Mouse (Mus musculus) induced T-regulatory cell, adult 2 months (primary cell): ENCODE results near the gene Gprc5b.

ENCODE experiments used
- DNase-seq: peaks from one replicate; pipeline ENCODE4 v3.0.0-alpha.2; 2012; ENCODE audit warnings: low read depth

The Gprc5b gene

GRCm38 (mm10) chr7:118948677-118949282, 46.2 kb downstream of the Gprc5b start:
- no peak for DNase-seq

DNA sequence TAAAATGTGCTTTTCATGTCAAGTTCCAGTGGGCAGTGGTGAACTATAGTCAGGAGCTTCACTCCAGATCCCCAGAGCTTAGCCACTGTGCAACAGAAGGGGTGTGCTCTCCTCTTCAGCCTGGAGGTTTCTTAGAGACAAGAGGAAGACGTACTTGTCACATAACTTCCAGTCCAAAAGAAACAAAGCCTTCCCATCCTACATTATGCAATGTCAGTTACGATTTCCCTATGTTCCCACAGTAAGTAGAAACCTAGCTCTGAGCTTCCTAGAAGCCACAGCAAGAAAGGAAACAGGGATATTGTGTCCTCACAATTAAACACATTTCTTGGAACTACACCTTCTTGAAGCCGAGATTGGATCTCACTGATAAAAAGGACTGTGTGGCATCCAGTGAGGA, 47.8 kb downstream of the Gprc5b start:
- no peak for DNase-seq

DNA sequence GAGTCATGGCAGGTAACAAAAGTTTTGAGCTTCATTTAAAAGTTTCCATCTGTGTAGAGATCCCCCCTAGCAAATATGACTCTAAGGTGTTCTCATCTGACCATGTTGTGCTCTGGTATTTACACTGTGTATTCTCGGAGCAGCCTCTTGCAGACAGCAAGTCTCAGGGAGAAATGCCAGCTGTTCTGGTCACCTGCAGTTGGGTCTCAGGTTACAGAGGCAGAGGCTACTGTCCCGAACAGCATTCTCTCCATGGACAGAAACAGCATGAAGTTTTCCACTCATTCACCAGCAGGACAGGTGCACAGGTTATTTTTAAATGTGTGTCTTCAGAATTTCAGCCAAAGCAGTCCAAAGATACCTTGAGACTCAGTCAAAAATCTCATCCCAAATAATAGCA, 50.1 kb downstream of the Gprc5b start:
- no peak for DNase-seq

- no peak for DNase-seq
Measured at GRCm38 (mm10) chr7:118943170-118943569, 51.8 kb downstream of the Gprc5b start.

- no peak for DNase-seq
Measured at GRCm38 (mm10) chr7:118942297-118942696, 52.7 kb downstream of the Gprc5b start.

DNA sequence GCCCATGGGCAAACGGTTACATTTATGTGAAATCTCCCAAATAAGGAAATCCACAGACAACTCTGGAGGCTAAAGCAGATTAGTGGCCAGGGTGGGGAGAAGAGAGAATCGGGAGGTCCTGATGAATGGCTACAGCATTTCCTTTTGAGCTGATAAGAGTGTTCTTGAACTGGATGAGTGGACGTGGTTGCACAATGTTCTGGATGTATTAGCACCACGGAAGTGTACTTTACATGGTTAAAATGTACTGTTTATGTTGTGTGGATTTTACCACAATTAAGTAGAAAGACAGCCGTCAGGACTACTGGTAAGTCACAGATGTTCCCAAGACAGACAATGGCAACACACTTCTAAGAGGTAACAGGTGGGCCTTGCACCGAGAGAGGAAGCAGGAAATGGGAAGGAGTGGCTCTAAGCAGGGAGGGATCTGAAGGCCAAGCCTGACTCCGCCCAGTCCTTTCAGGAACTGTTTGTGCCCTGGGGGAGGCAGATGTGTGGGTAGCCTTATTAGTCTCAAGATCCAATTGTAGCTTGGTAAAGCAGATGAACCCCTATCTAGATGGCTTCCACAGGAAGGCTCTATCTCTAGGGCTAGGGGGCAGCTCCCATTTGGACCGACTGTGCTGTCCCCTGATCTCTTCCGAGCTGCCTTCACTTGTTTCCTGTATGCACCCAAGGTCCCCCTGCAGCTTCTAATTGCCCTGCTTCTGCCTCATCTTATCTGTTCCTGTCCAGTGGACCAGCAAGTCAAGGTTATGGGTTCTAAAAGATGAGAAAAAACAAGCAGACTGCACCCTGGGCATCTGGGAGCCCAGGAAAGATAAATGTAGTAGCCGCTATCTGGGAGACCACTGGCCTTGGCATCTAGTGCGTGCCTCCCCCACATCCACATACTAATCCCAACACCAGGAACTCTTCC, 57.3 kb downstream of the Gprc5b start:
- DNase-seq, result no peak

DNA sequence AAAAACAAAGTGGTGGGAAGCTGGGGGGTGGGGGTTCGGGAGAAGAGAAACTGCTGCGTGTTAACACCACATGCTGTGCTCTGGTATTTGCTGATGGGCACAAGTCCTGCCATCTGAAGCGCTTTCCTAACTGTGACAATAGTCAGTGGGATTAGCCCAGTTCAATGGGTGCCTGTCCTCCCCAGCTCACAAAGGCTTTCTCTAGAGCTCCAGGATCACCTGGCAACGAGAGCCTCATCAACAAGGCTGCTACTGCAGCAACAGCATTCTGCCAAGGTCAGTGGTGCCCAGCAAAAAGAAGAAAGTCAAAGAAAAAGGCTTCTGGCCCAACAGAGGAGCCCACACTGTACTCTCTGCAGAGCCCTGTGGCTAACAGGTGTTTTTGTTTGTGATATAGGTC, 58.2 kb downstream of the Gprc5b start:
- DNase-seq, result no peak

DNA sequence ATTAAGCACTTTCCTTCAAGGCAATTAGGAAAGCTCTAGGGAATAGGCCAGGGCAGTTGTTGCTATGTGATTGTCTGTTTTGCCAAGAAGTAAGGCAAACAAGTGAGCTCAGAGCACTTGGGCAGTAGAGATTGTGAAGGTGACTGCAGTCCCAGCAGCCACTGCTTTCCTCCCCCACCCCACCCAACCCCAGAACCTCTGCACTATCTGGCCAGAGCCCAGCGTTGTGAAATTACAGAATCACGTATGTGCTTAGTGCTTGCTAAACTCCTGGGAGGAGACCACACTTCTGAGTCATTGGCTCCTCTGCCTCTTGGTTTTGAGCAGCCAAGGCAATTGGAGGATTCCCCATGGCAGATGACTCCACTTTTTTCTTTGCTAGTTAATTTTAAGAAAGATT, 59.7 kb downstream of the Gprc5b start:
- DNase-seq, result no peak

DNA sequence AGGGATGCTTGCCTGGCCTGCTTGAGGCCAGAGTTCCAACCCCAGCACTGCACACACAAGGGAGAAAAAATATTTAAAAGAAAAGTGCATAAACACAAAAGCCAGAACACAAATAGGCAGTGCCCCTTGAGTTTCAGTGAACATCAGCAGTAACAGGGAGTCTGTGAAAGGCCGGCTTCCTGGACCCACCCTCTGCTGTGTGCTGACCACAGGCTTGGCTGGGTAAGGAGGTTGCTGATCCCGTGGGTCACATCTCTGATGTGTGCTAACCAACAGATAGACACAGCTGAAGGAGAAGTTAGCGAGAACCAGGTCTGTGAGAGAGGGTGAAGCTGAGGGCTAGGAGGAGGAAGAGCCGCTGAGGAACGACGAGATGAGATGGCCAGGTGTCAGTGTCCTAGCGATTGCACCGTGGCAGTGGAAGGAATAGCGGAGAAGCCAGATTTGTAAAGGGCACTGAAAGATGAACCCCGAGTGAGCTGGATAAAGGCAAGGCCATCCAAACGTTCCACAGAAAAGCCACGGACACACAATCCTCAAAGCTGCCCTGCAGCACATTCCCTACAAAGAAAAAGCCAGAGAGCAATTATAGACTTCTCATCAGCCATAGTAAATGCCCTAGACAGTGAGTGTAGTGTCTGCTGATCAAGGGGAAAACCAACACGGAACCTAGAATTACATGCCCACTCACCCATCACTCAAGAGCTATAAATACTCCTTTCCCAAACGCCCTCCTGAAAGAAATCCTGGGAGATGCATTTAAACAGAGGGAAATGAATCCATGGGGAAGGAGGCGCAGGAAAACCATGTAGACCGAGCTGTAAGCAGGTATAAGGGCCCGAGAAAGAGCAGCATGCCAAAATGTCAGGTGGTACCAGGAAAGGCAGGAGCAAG, 63.3 kb downstream of the Gprc5b start:
- DNase-seq, result no peak

- DNase-seq, result no peak
Measured at GRCm38 (mm10) chr7:118929601-118930311, 65.3 kb downstream of the Gprc5b start.

DNA sequence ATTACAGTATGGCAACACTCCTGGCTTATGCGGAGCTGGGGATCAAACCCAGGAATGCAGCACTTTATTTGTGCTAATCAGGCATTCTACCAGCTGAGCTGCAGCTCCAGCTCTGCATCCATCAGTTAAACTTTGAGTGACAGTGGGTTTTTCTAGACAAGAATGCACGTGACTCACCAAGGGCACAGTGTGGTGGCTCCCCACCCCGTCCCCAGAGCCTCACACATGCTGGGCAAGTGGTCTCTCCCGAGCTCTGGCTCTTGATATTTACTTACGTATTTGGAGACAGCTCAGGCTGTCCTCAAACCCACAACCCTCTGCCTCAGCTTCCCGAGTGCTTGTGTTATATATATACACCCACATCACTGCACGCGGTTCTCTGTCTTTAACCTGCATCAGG, 66.1 kb downstream of the Gprc5b start:
- no peak for DNase-seq

GRCm38 (mm10) chr7:118928316-118928715, 66.7 kb downstream of the Gprc5b start:
- DNase-seq, result no peak

- no peak for DNase-seq
Measured at GRCm38 (mm10) chr7:118927279-118927678, 67.7 kb downstream of the Gprc5b start.

GRCm38 (mm10) chr7:118926516-118927260, 68.3 kb downstream of the Gprc5b start:
- DNase-seq, result no peak

DNA sequence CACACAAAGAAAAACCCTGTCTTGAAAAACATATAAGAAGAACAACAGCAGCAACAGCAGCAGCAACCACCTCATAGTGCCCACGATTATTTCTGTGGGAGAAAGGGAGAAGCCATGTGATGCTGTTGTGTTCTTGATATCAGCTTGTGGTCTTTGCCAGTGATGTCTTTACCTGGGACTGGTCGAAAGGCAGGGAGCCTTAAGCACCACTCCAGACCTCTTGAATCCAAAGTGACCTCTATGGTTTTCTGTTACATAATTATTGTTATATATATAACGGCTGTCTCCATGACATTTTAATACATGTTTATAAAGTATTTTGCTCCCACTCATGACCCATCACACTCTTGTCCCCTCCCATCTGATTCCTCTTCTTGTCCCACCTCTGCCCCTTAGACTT, 69.5 kb downstream of the Gprc5b start:
- DNase-seq, result no peak

DNA sequence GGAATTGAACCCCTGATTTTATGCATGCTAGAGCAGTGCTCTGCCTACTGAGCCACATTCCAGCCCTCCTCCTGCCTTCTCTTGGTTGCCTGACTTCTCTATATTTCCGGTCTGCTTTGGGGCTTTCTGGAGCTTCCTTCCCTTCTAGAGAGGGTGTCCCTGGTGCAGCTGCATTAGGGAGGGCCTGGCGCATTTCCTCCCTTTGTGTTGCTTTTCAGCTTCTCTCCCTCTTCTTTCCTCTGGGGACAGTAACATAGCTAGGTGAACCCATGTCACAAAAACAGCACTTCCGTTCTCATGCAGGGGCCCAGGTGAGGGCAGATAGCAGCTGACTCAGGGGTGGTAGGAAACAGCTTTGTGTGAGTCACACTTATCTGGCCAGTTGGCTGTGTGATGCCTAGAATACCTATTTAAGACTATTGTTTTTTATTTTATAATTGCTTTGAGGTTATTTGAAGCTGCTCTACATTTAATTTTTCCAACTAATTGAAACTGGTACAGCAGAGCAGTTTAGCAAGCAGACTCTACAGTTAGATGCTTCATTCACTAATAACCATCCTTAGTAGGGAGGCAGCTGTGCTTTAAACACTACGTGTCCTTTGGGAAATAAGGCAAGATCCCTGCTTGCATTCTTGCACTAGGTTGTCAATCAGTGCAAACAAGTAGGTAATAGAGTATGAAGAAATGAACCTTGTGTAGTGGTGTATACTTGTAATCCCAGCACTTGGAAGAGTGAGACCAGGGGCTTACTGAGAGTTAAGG, 72.4 kb downstream of the Gprc5b start:
- no peak for DNase-seq
